Mouse (Mus musculus) heart, adult 2 months (tissue): ENCODE measurements around the gene Mad1l1.

Source experiments
- CTCF ChIP-seq: fragments of 200-600 bp; IDR thresholded peaks from 2 replicates; pipeline ENCODE4 v1.8.1; 2022; ENCODE audit warnings: antibody characterized with exemption, mild to moderate bottlenecking, moderate library complexity
- EP300 ChIP-seq: fragments of 200-500 bp; IDR thresholded peaks from 2 replicates; pipeline ENCODE4 v1.6.1; 2011; ENCODE audit warnings: low read depth, low read length, control low read depth; ENCODE audit not compliant: insufficient read depth
- POLR2A ChIP-seq: fragments of 200-500 bp; IDR thresholded peaks from 2 replicates; pipeline ENCODE4 v1.6.1; 2011; ENCODE audit warnings: mild to moderate bottlenecking, low read depth, low read length, control low read depth; ENCODE audit not compliant: insufficient read depth

DNA sequence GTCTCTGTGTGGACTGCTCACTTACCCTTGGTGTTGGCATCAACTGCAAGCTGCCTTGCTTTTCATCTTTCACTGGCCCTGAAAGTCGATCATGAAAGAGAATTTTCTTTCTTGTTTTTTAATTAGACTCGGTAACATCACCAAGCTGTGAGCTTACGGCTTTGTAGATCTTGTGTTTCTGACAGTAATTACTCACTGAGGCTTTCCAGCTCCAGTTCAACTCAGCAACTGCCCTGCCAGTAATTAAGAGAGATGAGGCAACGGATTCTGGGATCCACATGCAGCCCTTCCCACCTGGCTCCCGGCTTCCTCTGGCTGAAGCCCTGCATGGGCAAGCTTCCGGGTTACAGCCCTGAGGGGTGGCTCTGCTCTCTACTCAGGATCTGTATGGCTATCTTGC lies 298.5 kb downstream of the Mad1l1 start:
- TF ChIP-seq CTCF (no peak), POLR2A (no peak), EP300 (no peak)
